Mouse (Mus musculus) liver, embryonic 11.5 days (tissue): Measurements from ENCODE around the gene 4930402K13Rik. TPM values are rescaled to one million over a fixed set of nuclear protein-coding genes. Genes with fewer than 3 reads are reported as not detected.
"Not testable (repeated sequence)": the region's sequence is repeated elsewhere in the genome, so short reads cannot be mapped to it uniquely, and the experiment has no call there.

Experiments used
- ATAC-seq: fragments of 200-750 bp; cut with Nextera tagmentation; replicated peaks from 2 replicates; pipeline ENCODE4 v1.8.0; 2017; ENCODE audit warnings: moderate number of reproducible peaks, mild to moderate bottlenecking, moderate TSS enrichment, moderate library complexity; ENCODE audit not compliant: low FRiP score
- DNase-seq: peaks from one replicate; pipeline ENCODE4 v3.0.0-alpha.2; 2017; ENCODE audit warnings: low spot score
- H3K27ac ChIP-seq: fragments of 300-500 bp; sonication (generic); 2 replicates; pipeline ENCODE4 v1.5.1; 2014; ENCODE audit warnings: mild to moderate bottlenecking, low read depth, low read length, control low read depth
- H3K27me3 ChIP-seq: fragments of 300-500 bp; sonication (generic); replicated peaks from 2 replicates; pipeline ENCODE4 v1.6.1; 2014; ENCODE audit warnings: low read length, mixed read lengths; ENCODE audit not compliant: control insufficient read depth, insufficient read depth
- H3K36me3 ChIP-seq: fragments of 300-500 bp; sonication (generic); 2 replicates; pipeline ENCODE4 v1.6.1; 2014; ENCODE audit warnings: mild to moderate bottlenecking, low read length, moderate library complexity, mixed read lengths; ENCODE audit not compliant: control insufficient read depth, insufficient read depth
- H3K4me1 ChIP-seq: fragments of 300-500 bp; sonication (generic); replicated peaks from 2 replicates; pipeline ENCODE4 v1.6.1; 2014; ENCODE audit warnings: low read length, mixed read lengths; ENCODE audit not compliant: control insufficient read depth, insufficient read depth
- H3K4me2 ChIP-seq: fragments of 300-500 bp; sonication (generic); 2 replicates; pipeline ENCODE4 v1.6.1; 2014; ENCODE audit warnings: mild to moderate bottlenecking, control low read depth, moderate library complexity
- H3K4me3 ChIP-seq: fragments of 300-500 bp; sonication (generic); 2 replicates; pipeline ENCODE4 v1.5.1; 2014; ENCODE audit warnings: low read depth, low read length, control low read depth
- H3K9ac ChIP-seq: fragments of 300-500 bp; sonication (generic); 2 replicates; pipeline ENCODE4 v1.6.1; 2014; ENCODE audit warnings: low read depth, low read length, control low read depth
- H3K9me3 ChIP-seq: fragments of 300-500 bp; sonication (generic); 2 replicates; pipeline ENCODE4 v1.6.1; 2016; ENCODE audit warnings: low read length, inconsistent platforms, mixed read lengths; ENCODE audit not compliant: control insufficient read depth
- WGBS: fragments of 180-500 bp; shearing (Covaris S2); extraction: QIAGEN DNeasy Blood & Tissue Kit; methylation state at CpG from one replicate; pipeline ENCODE4 v1.1.7; 2014; 5-methylcytosine and 5-hydroxymethylcytosine counted together
- polyA plus RNA-seq: library from polyadenylated mRNA; unstranded; fragments of >200 nt; fragmentation: Nextera tagmentation; extraction: Ambion mirVana; gene quantifications from 2 replicates; pipeline ENCODE4 v1.2.1, GENCODE M21; 2014

4930402K13Rik gene
- polyA plus RNA-seq, result not detected in 2 replicates

GRCm38 (mm10) chrX:9104262-9104661 lies at the start of gene 4930402K13Rik:
Gene 4930402K13Rik, plus strand, starts transcription at chrX:9104562.
- no peak within 1 kb of the TSS for H3K27ac ChIP-seq
- no peaks in the 10 kb centered on the region for H3K9me3 ChIP-seq
- no peak for ATAC-seq
- no peak within 1 kb of the TSS for H3K4me2 ChIP-seq
- H3K9ac ChIP-seq, result no peak within 1 kb of the TSS
- H3K36me3 ChIP-seq, result no peaks in the 10 kb centered on the region
- no peak for DNase-seq
- WGBS, result 86% methylated on average over 6 of the region's 6 CpGs
- no peaks in the 10 kb centered on the region for H3K4me1 ChIP-seq
- no peak within 1 kb of the TSS for H3K4me3 ChIP-seq
- H3K27me3 ChIP-seq, result no peaks in the 10 kb centered on the region

GRCm38 (mm10) chrX:9060952-9061351 lies 43.4 kb upstream of the 4930402K13Rik start:
- not testable (repeated sequence) for H3K4me1 ChIP-seq, H3K9ac ChIP-seq, H3K27me3 ChIP-seq, DNase-seq, H3K9me3 ChIP-seq, ATAC-seq, H3K4me2 ChIP-seq, H3K36me3 ChIP-seq, H3K4me3 ChIP-seq, H3K27ac ChIP-seq
- 21% methylated on average over 7 of the region's 9 CpGs for WGBS

- Histone ChIP-seq H3K27ac (no peak overlapping the region), H3K9me3 (no peaks in the 10 kb centered on the region), H3K27me3 (no peaks in the 10 kb centered on the region), H3K9ac (no peak overlapping the region), H3K36me3 (no peaks in the 10 kb centered on the region), H3K4me1 (no peaks in the 10 kb centered on the region), H3K4me2 (no peak overlapping the region), H3K4me3 (no peak overlapping the region)
- 83% methylated on average over 4 of the region's 4 CpGs for WGBS
- DNase-seq (no peak), ATAC-seq (no peak)
Measured at GRCm38 (mm10) chrX:9062101-9062500, 42.3 kb upstream of the 4930402K13Rik start.

- not testable (repeated sequence) for H3K4me3 ChIP-seq, ATAC-seq, H3K27me3 ChIP-seq, H3K4me1 ChIP-seq, H3K36me3 ChIP-seq, H3K4me2 ChIP-seq, H3K9me3 ChIP-seq, H3K9ac ChIP-seq, H3K27ac ChIP-seq, DNase-seq
- 87% methylated on average over 11 of the region's 11 CpGs for WGBS
Measured at GRCm38 (mm10) chrX:9062715-9063114, 41.6 kb upstream of the 4930402K13Rik start, which contains the start of gene Fthl17f. Gene Fthl17f, plus strand, starts transcription at chrX:9063015.

- not testable (repeated sequence) for H3K9ac ChIP-seq, H3K4me2 ChIP-seq, H3K27ac ChIP-seq, ATAC-seq, H3K4me3 ChIP-seq, H3K36me3 ChIP-seq, DNase-seq, H3K9me3 ChIP-seq, H3K4me1 ChIP-seq, H3K27me3 ChIP-seq
- 15% methylated on average over 8 of the region's 10 CpGs for WGBS
Measured at GRCm38 (mm10) chrX:9077699-9078098, 26.7 kb upstream of the 4930402K13Rik start.

- H3K36me3 ChIP-seq, H3K9me3 ChIP-seq, H3K27me3 ChIP-seq, H3K4me1 ChIP-seq, H3K27ac ChIP-seq, DNase-seq, H3K4me3 ChIP-seq, H3K4me2 ChIP-seq, ATAC-seq, H3K9ac ChIP-seq: not testable (repeated sequence)
Measured at GRCm38 (mm10) chrX:9095066-9095465, 9.3 kb upstream of the 4930402K13Rik start.

- WGBS, result 37% methylated on average over 2 of the region's 2 CpGs
- H3K36me3 ChIP-seq, result no peaks in the 10 kb centered on the region
- ATAC-seq, result no peak
Measured at GRCm38 (mm10) chrX:9110381-9110780, 6.0 kb downstream of the 4930402K13Rik start.

GRCm38 (mm10) chrX:9124928-9125327 lies 20.6 kb downstream of the 4930402K13Rik start:
- 62% methylated on average over 4 of the region's 4 CpGs for WGBS
- Histone ChIP-seq H3K27ac (no peak overlapping the region), H3K9me3 (no peaks in the 10 kb centered on the region), H3K9ac (no peak overlapping the region), H3K36me3 (no peaks in the 10 kb centered on the region), H3K4me3 (no peak overlapping the region), H3K4me2 (no peak overlapping the region), H3K4me1 (no peaks in the 10 kb centered on the region), H3K27me3 (no peaks in the 10 kb centered on the region)
- no peak for ATAC-seq
- DNase-seq, result no peak

More at GRCm38 (mm10) chrX:9110381-9110780, 6.0 kb downstream of the 4930402K13Rik start:
- Histone ChIP-seq H3K9me3 (no peaks in the 10 kb centered on the region), H3K4me3 (no peak overlapping the region), H3K27ac (no peak overlapping the region), H3K27me3 (no peaks in the 10 kb centered on the region), H3K9ac (no peak overlapping the region), H3K4me1 (no peaks in the 10 kb centered on the region), H3K4me2 (no peak overlapping the region)
- DNase-seq, result no peak

- no peaks in the 10 kb centered on the region for H3K9me3 ChIP-seq
- no peaks in the 10 kb centered on the region for H3K27me3 ChIP-seq
- H3K4me1 ChIP-seq, result no peaks in the 10 kb centered on the region
- H3K4me3 ChIP-seq, result no peak overlapping the region
- 36% methylated on average over 7 of the region's 7 CpGs for WGBS
- no peak for DNase-seq
- no peak for ATAC-seq
- H3K36me3 ChIP-seq, result no peaks in the 10 kb centered on the region
- H3K9ac ChIP-seq, result no peak overlapping the region
- H3K4me2 ChIP-seq, result no peak overlapping the region
- no peak overlapping the region for H3K27ac ChIP-seq
Measured at GRCm38 (mm10) chrX:9128317-9128831, 24.0 kb downstream of the 4930402K13Rik start.
